Mouse (Mus musculus): ENCODE results near the gene Morn4. TPM values are rescaled to one million over a fixed set of nuclear protein-coding genes. Genes with fewer than 3 reads are reported as not detected.

Gene Morn4
- total RNA-seq, 2 experiments from 2014 or later = 65.3 to 66.9 TPM

Other genes starting within 250 kb of the Morn4 start
- 10 to 100 TPM; 10.5 to 10.6 TPM for gene Frat2, start 238.2 kb downstream of the Morn4 start, total RNA-seq (2021)
- 10 to 100 TPM; 39.2 to 42.1 TPM for gene Rrp12, start 190.2 kb downstream of the Morn4 start, total RNA-seq (2021)
- gene Pgam1, start 174.4 kb downstream of the Morn4 start, total RNA-seq (2021) = 100 to 1,000 TPM; 601 to 606 TPM
- 10 to 100 TPM; 21.9 to 27.2 TPM for gene Exosc1, start 152.9 kb downstream of the Morn4 start, total RNA-seq (2021)
- 10 to 100 TPM; 54.9 to 60.4 TPM for gene Zdhhc16, start 152.9 kb downstream of the Morn4 start, total RNA-seq (2021)
- 10 to 100 TPM; 26.7 to 35.6 TPM for gene Mms19, start 105.2 kb downstream of the Morn4 start, total RNA-seq (2021)
- gene Ubtd1, start 104.6 kb downstream of the Morn4 start, total RNA-seq (2021) = 10 to 100 TPM; 11.2 to 12.8 TPM
- gene Ankrd2, start 50.4 kb downstream of the Morn4 start, total RNA-seq (2021) = under 1 TPM in 1 of 2 experiments, not detected in 1; 0.32 TPM
- gene Hoga1, start 40.7 kb downstream of the Morn4 start, total RNA-seq (2021) = 1 to 10 TPM; 4.2 to 5.6 TPM
- gene 4933411K16Rik, start 34.1 kb downstream of the Morn4 start, total RNA-seq (2021) = under 1 TPM; 0.57 to 0.68 TPM
- gene Pi4k2a, start 4.1 kb upstream of the Morn4 start, total RNA-seq (2021) = 10 to 100 TPM; 52.3 to 54.5 TPM
- gene Avpi1, start 42.7 kb upstream of the Morn4 start, total RNA-seq (2021) = 10 to 100 TPM; 28.8 to 29.0 TPM
- gene Marveld1, start 61.0 kb upstream of the Morn4 start, total RNA-seq (2021) = 10 to 100 TPM; 10.3 to 11.1 TPM
- 10 to 100 TPM; 93.8 to 94.6 TPM for gene Zfyve27, start 77.6 kb upstream of the Morn4 start, total RNA-seq (2021)
- gene Sfrp5, start 115.9 kb upstream of the Morn4 start, total RNA-seq (2021) = under 1 TPM; 0.31 to 0.80 TPM
- 100 to 1,000 TPM; 131 to 146 TPM for gene Golga7b, start 161.2 kb upstream of the Morn4 start, total RNA-seq (2021)

All from left cerebral cortex, postnatal 14 days (tissue).